Mouse (Mus musculus): ENCODE measurements around the gene Anxa7. TPM values are rescaled to one million over a fixed set of nuclear protein-coding genes. Genes with fewer than 3 reads are reported as not detected.

The Anxa7 gene
- polyA plus RNA-seq, 1 experiment from 2014 or later = 20.6 TPM

- no peaks in the 10 kb centered on the region for H3K27me3 ChIP-seq (replicated peaks; ENCODE audit: control insufficient read depth, insufficient read depth, low read length)
- no peak overlapping the region for H3K4me2 ChIP-seq (ENCODE audit: low read length)
- H3K36me3 ChIP-seq (ENCODE audit: control insufficient read depth, insufficient read depth, low read length) = no peaks in the 10 kb centered on the region
- no peak overlapping the region for H3K9ac ChIP-seq (ENCODE audit: low read depth, low read length)
- no peaks in the 10 kb centered on the region for H3K4me1 ChIP-seq (ENCODE audit: control insufficient read depth, insufficient read depth, low read depth, low read length)
- H3K4me3 ChIP-seq (ENCODE audit: low read length) = no peak overlapping the region
- WGBS = 17% methylated on average over 5 of the region's 5 CpGs
- no peaks in the 10 kb centered on the region for H3K9me3 ChIP-seq (ENCODE audit: control insufficient read depth, low read length)
- ATAC-seq = no peak
- H3K27ac ChIP-seq (ENCODE audit: low read depth, low read length) = no peak overlapping the region
Measured at GRCm38 (mm10) chr14:20481211-20481610, 1.3 kb upstream of the Anxa7 start.

- Histone ChIP-seq H3K4me1 (ENCODE audit: control insufficient read depth, insufficient read depth, low read depth, low read length) (no peaks in the 10 kb centered on the region), H3K9me3 (ENCODE audit: control insufficient read depth, low read length) (no peaks in the 10 kb centered on the region), H3K4me2 (ENCODE audit: low read length) (peak overlapping the region; percentile 84), H3K36me3 (ENCODE audit: control insufficient read depth, insufficient read depth, low read length) (no peaks in the 10 kb centered on the region), H3K27me3 (replicated peaks; ENCODE audit: control insufficient read depth, insufficient read depth, low read length) (no peaks in the 10 kb centered on the region), H3K9ac (ENCODE audit: low read depth, low read length) (peak overlapping the region; percentile 76), H3K27ac (ENCODE audit: low read depth, low read length) (no peak overlapping the region), H3K4me3 (ENCODE audit: low read length) (peak overlapping the region; percentile 70)
- 0 out of 2 replicates have a peak, but pooled peaks have one; percentile 13 for ATAC-seq
- WGBS = 62% methylated on average over 1 of the region's 1 CpGs
Measured at GRCm38 (mm10) chr14:20480195-20480579, 254 bp upstream of the Anxa7 start.

- Histone ChIP-seq H3K4me1 (ENCODE audit: control insufficient read depth, insufficient read depth, low read depth, low read length) (no peaks in the 10 kb centered on the region), H3K9me3 (ENCODE audit: control insufficient read depth, low read length) (no peaks in the 10 kb centered on the region), H3K4me2 (ENCODE audit: low read length) (peak overlapping the region; percentile 84), H3K27me3 (replicated peaks; ENCODE audit: control insufficient read depth, insufficient read depth, low read length) (no peaks in the 10 kb centered on the region), H3K36me3 (ENCODE audit: control insufficient read depth, insufficient read depth, low read length) (no peaks in the 10 kb centered on the region), H3K27ac (ENCODE audit: low read depth, low read length) (no peak overlapping the region), H3K4me3 (ENCODE audit: low read length) (peak overlapping the region; percentile 70), H3K9ac (ENCODE audit: low read depth, low read length) (peak overlapping the region; percentile 76; the same call in 1 of the 2 replicates)
- no peak for ATAC-seq
- WGBS = 31% methylated on average over 7 of the region's 7 CpGs
Measured at GRCm38 (mm10) chr14:20478801-20479200, 1.1 kb downstream of the Anxa7 start.

DNA sequence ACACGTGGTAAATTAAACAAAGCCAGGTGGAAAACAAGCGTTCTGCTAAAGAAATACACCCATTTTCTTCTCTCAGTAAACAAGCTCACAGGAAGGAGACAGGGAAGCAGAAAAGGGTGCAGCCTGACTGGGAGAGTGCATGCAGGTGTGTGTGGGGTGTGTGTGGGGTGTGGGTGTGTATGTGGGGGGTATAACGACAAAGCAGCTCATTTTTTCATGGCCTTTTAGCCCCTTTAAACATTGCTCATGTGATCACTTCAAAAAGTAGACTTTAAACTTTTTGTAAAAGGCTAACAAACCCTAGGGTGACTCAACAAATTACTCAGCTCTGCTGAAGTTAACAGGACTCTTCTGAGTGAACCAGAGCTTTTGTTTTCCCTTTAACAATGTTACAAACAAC lies 1.5 kb downstream of the Anxa7 start:
- no peaks in the 10 kb centered on the region for H3K27me3 ChIP-seq (replicated peaks; ENCODE audit: control insufficient read depth, insufficient read depth, low read length)
- 57% methylated on average over 3 of the region's 3 CpGs for WGBS
- H3K36me3 ChIP-seq (ENCODE audit: control insufficient read depth, insufficient read depth, low read length) = no peaks in the 10 kb centered on the region
- no peak for ATAC-seq
- no peak overlapping the region for H3K27ac ChIP-seq (ENCODE audit: low read depth, low read length)
- no peaks in the 10 kb centered on the region for H3K9me3 ChIP-seq (ENCODE audit: control insufficient read depth, low read length)
- H3K4me2 ChIP-seq (ENCODE audit: low read length) = no peak overlapping the region
- no peak overlapping the region for H3K4me3 ChIP-seq (ENCODE audit: low read length)
- no peak overlapping the region for H3K9ac ChIP-seq (ENCODE audit: low read depth, low read length)
- no peaks in the 10 kb centered on the region for H3K4me1 ChIP-seq (ENCODE audit: control insufficient read depth, insufficient read depth, low read depth, low read length)

GRCm38 (mm10) chr14:20477261-20478025 lies 2.5 kb downstream of the Anxa7 start:
- no peak overlapping the region for H3K4me2 ChIP-seq (ENCODE audit: low read length)
- H3K4me3 ChIP-seq (ENCODE audit: low read length) = no peak overlapping the region
- 56% methylated on average over 4 of the region's 4 CpGs for WGBS
- no peaks in the 10 kb centered on the region for H3K27me3 ChIP-seq (replicated peaks; ENCODE audit: control insufficient read depth, insufficient read depth, low read length)
- H3K4me1 ChIP-seq (ENCODE audit: control insufficient read depth, insufficient read depth, low read depth, low read length) = no peaks in the 10 kb centered on the region
- ATAC-seq = no peak
- H3K9ac ChIP-seq (ENCODE audit: low read depth, low read length) = no peak overlapping the region
- no peaks in the 10 kb centered on the region for H3K36me3 ChIP-seq (ENCODE audit: control insufficient read depth, insufficient read depth, low read length)
- no peaks in the 10 kb centered on the region for H3K9me3 ChIP-seq (ENCODE audit: control insufficient read depth, low read length)
- no peak overlapping the region for H3K27ac ChIP-seq (ENCODE audit: low read depth, low read length)

DNA sequence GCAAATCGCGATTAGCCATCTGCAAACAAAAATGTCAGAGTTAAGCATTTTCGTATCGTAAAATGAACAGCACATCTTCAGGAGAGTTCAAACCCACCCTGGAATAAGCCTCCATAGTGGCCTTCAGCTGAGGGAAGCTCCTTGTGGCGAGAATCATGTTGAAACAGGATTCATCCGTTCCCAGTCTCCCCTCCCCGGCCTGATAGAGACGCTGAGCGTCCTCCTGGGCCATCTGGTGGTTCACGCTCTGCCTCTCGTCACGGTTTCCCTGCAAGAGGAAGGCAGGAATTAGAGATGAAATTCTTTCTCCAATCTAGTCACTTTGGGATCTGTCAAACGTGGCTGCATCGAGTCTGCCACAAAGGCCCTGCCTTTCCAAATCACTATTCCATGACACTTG lies 19.7 kb downstream of the Anxa7 start:
- no peaks in the 10 kb centered on the region for H3K27me3 ChIP-seq (replicated peaks; ENCODE audit: control insufficient read depth, insufficient read depth, low read length)
- H3K4me2 ChIP-seq (ENCODE audit: low read length) = no peak overlapping the region
- no peak overlapping the region for H3K27ac ChIP-seq (ENCODE audit: low read depth, low read length)
- no peak overlapping the region for H3K9ac ChIP-seq (ENCODE audit: low read depth, low read length)
- ATAC-seq = no peak
- H3K36me3 ChIP-seq (ENCODE audit: control insufficient read depth, insufficient read depth, low read length) = peaks cover 31% of the 10 kb centered on the region
- 75% methylated on average over 14 of the region's 14 CpGs for WGBS
- H3K9me3 ChIP-seq (ENCODE audit: control insufficient read depth, low read length) = no peaks in the 10 kb centered on the region
- H3K4me3 ChIP-seq (ENCODE audit: low read length) = no peak overlapping the region
- no peaks in the 10 kb centered on the region for H3K4me1 ChIP-seq (ENCODE audit: control insufficient read depth, insufficient read depth, low read depth, low read length)

- H3K9ac ChIP-seq (ENCODE audit: low read depth, low read length) = no peak overlapping the region
- no peak overlapping the region for H3K4me3 ChIP-seq (ENCODE audit: low read length)
- no peaks in the 10 kb centered on the region for H3K4me1 ChIP-seq (ENCODE audit: control insufficient read depth, insufficient read depth, low read depth, low read length)
- H3K4me2 ChIP-seq (ENCODE audit: low read length) = no peak overlapping the region
- peaks cover 24% of the 10 kb centered on the region for H3K36me3 ChIP-seq (ENCODE audit: control insufficient read depth, insufficient read depth, low read length)
- ATAC-seq = no peak
- H3K9me3 ChIP-seq (ENCODE audit: control insufficient read depth, low read length) = no peaks in the 10 kb centered on the region
- 95% methylated on average over 9 of the region's 9 CpGs for WGBS
- H3K27me3 ChIP-seq (replicated peaks; ENCODE audit: control insufficient read depth, insufficient read depth, low read length) = no peaks in the 10 kb centered on the region
- H3K27ac ChIP-seq (ENCODE audit: low read depth, low read length) = no peak overlapping the region
Measured at GRCm38 (mm10) chr14:20458378-20458777, 21.6 kb downstream of the Anxa7 start.

DNA sequence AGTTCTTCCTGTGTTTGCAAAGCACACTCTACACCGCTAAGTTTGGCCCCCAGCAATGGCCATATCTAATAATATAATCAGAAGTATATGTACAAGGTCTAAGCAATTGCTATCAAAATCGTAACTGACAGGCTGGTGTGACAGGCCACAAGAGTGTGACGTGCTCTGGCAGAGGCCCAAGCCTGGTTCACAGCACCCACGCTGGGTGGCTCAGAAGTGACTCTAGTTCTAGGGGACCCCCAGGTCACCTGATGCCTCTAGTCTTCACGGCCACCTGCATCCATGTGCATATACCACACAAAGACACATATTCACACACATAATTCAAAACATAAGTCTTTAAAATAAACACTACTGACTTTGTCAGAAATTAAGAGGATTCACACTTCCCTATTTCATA lies 27.0 kb downstream of the Anxa7 start:
- no peak overlapping the region for H3K4me3 ChIP-seq (ENCODE audit: low read length)
- no peaks in the 10 kb centered on the region for H3K9me3 ChIP-seq (ENCODE audit: control insufficient read depth, low read length)
- H3K27ac ChIP-seq (ENCODE audit: low read depth, low read length) = no peak overlapping the region
- 90% methylated on average over 5 of the region's 5 CpGs for WGBS
- H3K4me2 ChIP-seq (ENCODE audit: low read length) = no peak overlapping the region
- ATAC-seq = no peak
- peaks cover 6% of the 10 kb centered on the region; the same call in 1 of the 2 replicates for H3K36me3 ChIP-seq (ENCODE audit: control insufficient read depth, insufficient read depth, low read length)
- H3K9ac ChIP-seq (ENCODE audit: low read depth, low read length) = no peak overlapping the region
- H3K4me1 ChIP-seq (ENCODE audit: control insufficient read depth, insufficient read depth, low read depth, low read length) = no peaks in the 10 kb centered on the region
- H3K27me3 ChIP-seq (replicated peaks; ENCODE audit: control insufficient read depth, insufficient read depth, low read length) = no peaks in the 10 kb centered on the region

DNA sequence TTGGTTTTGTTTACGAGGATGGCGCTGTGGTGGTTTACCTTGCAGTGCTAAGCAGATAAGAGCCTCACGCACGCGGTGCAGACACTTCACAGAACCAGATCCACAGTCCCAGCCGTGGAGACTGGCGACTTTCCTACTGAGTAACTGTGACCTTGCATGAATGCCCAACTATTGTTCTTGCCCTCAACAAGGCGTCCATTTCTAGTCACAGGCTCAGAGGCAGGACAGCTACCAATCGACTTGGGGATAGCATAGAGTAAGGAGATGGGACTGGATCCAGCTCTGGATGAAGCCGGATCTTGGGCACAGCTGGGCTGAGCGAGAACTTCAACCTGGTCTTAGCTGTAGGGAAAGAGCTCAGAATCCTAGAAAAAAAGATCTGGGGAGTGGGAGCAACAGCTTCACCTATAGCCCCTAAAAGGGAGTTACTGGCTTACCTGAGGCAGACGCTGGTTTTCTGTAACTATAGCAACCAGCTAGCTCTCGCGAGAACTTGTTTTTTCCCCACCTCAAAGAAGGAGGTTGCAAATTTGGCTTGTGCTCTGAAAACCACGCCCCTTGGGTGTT lies 28.1 kb downstream of the Anxa7 start, which contains the start of gene Cfap70:
Gene Cfap70 (minus strand): TSS at position 462 of the 567 bp plus-strand sequence.
- Histone ChIP-seq H3K9ac (ENCODE audit: low read depth, low read length) (peak within 1 kb of the TSS; percentile 47; the same call in 1 of the 2 replicates), H3K4me2 (ENCODE audit: low read length) (peak within 1 kb of the TSS; percentile 80), H3K27me3 (replicated peaks; ENCODE audit: control insufficient read depth, insufficient read depth, low read length) (no peaks in the 10 kb centered on the region), H3K36me3 (ENCODE audit: control insufficient read depth, insufficient read depth, low read length) (peaks cover 3% of the 10 kb centered on the region; the same call in 1 of the 2 replicates), H3K9me3 (ENCODE audit: control insufficient read depth, low read length) (no peaks in the 10 kb centered on the region), H3K4me1 (ENCODE audit: control insufficient read depth, insufficient read depth, low read depth, low read length) (no peaks in the 10 kb centered on the region), H3K27ac (ENCODE audit: low read depth, low read length) (no peak within 1 kb of the TSS), H3K4me3 (ENCODE audit: low read length) (peak within 1 kb of the TSS; percentile 50)
- WGBS = 2% methylated on average over 15 of the region's 15 CpGs
- ATAC-seq = peak; percentile 90

Data from hindbrain, embryonic 16.5 days (tissue).